Mouse (Mus musculus): ENCODE measurements at regions not wholly inside any gene's neighbourhood (a gene's known extent, or its start where the extent isn't known, plus 50 kb on each side); places are given as distances from the start of the nearest gene placed in this dataset.

- in situ Hi-C loops (cut with MboI, MseI): no loop called here
These were observed 209.7 kb downstream of the Ktn1 start for GRCm38 (mm10) chr14:47857731-47858556.

- in situ Hi-C loops (cut with MboI, MseI): no loop called here
These were observed 214.3 kb downstream of the Ktn1 start for GRCm38 (mm10) chr14:47862556-47862955.

GRCm38 (mm10) chr14:47863067-47863466 is 214.8 kb downstream of the Ktn1 start:
- in situ Hi-C loops (cut with MboI, MseI): no loop called here

- in situ Hi-C loops (cut with MboI, MseI): no loop called here
These were observed 215.5 kb downstream of the Ktn1 start for GRCm38 (mm10) chr14:47863701-47864100.

GRCm38 (mm10) chr14:47867017-47867416 is 218.8 kb downstream of the Ktn1 start:
- in situ Hi-C loops (cut with MboI, MseI): no loop called here

- in situ Hi-C loops (cut with MboI, MseI): no loop called here
These were observed 220.1 kb downstream of the Ktn1 start for GRCm38 (mm10) chr14:47868258-47868780.

- in situ Hi-C loops (cut with MboI, MseI): no loop called here
These were observed 228.3 kb downstream of the Ktn1 start for GRCm38 (mm10) chr14:47876585-47876984.

- in situ Hi-C loops (cut with MboI, MseI): no loop called here
These were observed 228.9 kb downstream of the Ktn1 start for GRCm38 (mm10) chr14:47877167-47877566.

GRCm38 (mm10) chr14:47877771-47878443 is 229.7 kb downstream of the Ktn1 start:
- in situ Hi-C loops (cut with MboI, MseI): no loop called here

GRCm38 (mm10) chr14:47885326-47885725 is 235.3 kb upstream of the Peli2 start:
- in situ Hi-C loops (cut with MboI, MseI): no loop called here

- in situ Hi-C loops (cut with MboI, MseI): no loop called here
These were observed 230.1 kb upstream of the Peli2 start for GRCm38 (mm10) chr14:47890251-47891198.

- in situ Hi-C loops (cut with MboI, MseI): no loop called here
These were observed 224.0 kb upstream of the Peli2 start for GRCm38 (mm10) chr14:47896581-47896980.

- in situ Hi-C loops (cut with MboI, MseI): no loop called here
These were observed 222.6 kb upstream of the Peli2 start for GRCm38 (mm10) chr14:47897907-47898530.

- in situ Hi-C loops (cut with MboI, MseI): no loop called here
These were observed 222.0 kb upstream of the Peli2 start for GRCm38 (mm10) chr14:47898605-47899004.

GRCm38 (mm10) chr14:47905334-47905733 is 215.3 kb upstream of the Peli2 start:
- in situ Hi-C loops (cut with MboI, MseI): no loop called here

GRCm38 (mm10) chr14:47909129-47909528 is 211.5 kb upstream of the Peli2 start:
- in situ Hi-C loops (cut with MboI, MseI): no loop called here

GRCm38 (mm10) chr14:47910741-47911295 is 209.8 kb upstream of the Peli2 start:
- in situ Hi-C loops (cut with MboI, MseI): no loop called here

- in situ Hi-C loops (cut with MboI, MseI): no loop called here
These were observed 208.8 kb upstream of the Peli2 start for GRCm38 (mm10) chr14:47911546-47912545.

GRCm38 (mm10) chr14:47915621-47916020 is 205.0 kb upstream of the Peli2 start:
- in situ Hi-C loops (cut with MboI, MseI): no loop called here

Data from T-helper 2 cell (primary cell).